Mouse (Mus musculus) gastrocnemius, postnatal 4 days (tissue): ENCODE results near the gene Gm10073. TPM values are rescaled to one million over a fixed set of nuclear protein-coding genes. Genes with fewer than 3 reads are reported as not detected.

ENCODE experiments used
- total RNA-seq, 2 experiments: library from RNA; stranded (reverse); gene quantifications; 2 replicates each; pipeline ENCODE4 v1.2.3; 2021

Gene Gm10073
- total RNA-seq, 2 experiments from 2014 or later: 157 to 177 TPM

Other genes with a start within 250 kb of the Gm10073 start
- 1 to 10 TPM; 1.3 to 2.0 TPM for gene Smpd3, start 235.5 kb downstream of the Gm10073 start, total RNA-seq
- gene Zfp90, start 158.1 kb downstream of the Gm10073 start, total RNA-seq: 10 to 100 TPM in 1 of 2 experiments, 1 to 10 TPM in 1; 8.7 to 11.0 TPM
- not detected for gene 6030452D12Rik, start 72.9 kb downstream of the Gm10073 start, total RNA-seq
- 1 to 10 TPM in 1 of 2 experiments, under 1 TPM in 1; 0.91 to 1.6 TPM for gene Cdh3, start 62.6 kb downstream of the Gm10073 start, total RNA-seq
- gene Cdh1, start 29.9 kb upstream of the Gm10073 start, total RNA-seq: 1 to 10 TPM; 1.2 TPM
- gene Tango6, start 109.6 kb upstream of the Gm10073 start, total RNA-seq: 1 to 10 TPM; 9.1 to 9.3 TPM